Mouse (Mus musculus): Measurements from ENCODE around the gene Rere. TPM values are rescaled to one million over a fixed set of nuclear protein-coding genes. Genes with fewer than 3 reads are reported as not detected.

The Rere gene
- polyA plus RNA-seq, 1 experiment, result 58.8 TPM

DNA sequence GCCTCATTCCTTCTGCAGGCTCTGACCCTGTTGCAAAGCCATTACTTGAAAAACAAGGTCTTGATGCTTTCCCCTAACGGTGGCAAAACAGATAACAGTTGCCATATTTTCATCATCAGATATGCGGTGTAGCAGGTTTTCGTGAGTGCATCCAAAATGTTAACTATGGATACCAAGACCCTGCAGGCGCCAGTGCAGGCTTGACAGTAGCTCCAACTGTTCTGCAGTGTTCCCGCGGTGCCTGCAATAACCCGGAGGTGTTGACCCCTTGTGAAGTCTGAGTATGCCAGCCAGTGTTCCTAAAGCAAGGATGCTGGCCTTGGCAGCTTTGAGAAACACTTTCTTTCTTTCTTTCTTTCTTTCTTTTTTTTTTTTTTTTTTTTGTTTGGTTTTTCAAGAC lies 26.3 kb upstream of the Rere start:
- TF ChIP-seq POLR2A (IDR thresholded peaks at IDR 0.05; ENCODE audit: low read depth, low read length) (no peak), CTCF (conservative IDR thresholded peaks at IDR 0.05; ENCODE audit: insufficient read depth, insufficient read length, low read depth, low read length) (no peak)
- Histone ChIP-seq H3K4me1 (ENCODE audit: control insufficient read depth, insufficient read depth, low read length) (peaks cover 9% of the 10 kb centered on the region), H3K36me3 (ENCODE audit: control insufficient read depth, insufficient read depth, low read length) (no peaks in the 10 kb centered on the region), H3K4me3 (ENCODE audit: insufficient read depth, low read depth, low read length) (no peak overlapping the region), H3K27ac (ENCODE audit: insufficient read depth, low read depth, low read length) (no peak overlapping the region), H3K27me3 (replicated peaks; ENCODE audit: control insufficient read depth, insufficient read depth, low read length) (no peaks in the 10 kb centered on the region)
- DNase-seq, result no peak
- 92% methylated on average over 7 of the region's 7 CpGs for WGBS

DNA sequence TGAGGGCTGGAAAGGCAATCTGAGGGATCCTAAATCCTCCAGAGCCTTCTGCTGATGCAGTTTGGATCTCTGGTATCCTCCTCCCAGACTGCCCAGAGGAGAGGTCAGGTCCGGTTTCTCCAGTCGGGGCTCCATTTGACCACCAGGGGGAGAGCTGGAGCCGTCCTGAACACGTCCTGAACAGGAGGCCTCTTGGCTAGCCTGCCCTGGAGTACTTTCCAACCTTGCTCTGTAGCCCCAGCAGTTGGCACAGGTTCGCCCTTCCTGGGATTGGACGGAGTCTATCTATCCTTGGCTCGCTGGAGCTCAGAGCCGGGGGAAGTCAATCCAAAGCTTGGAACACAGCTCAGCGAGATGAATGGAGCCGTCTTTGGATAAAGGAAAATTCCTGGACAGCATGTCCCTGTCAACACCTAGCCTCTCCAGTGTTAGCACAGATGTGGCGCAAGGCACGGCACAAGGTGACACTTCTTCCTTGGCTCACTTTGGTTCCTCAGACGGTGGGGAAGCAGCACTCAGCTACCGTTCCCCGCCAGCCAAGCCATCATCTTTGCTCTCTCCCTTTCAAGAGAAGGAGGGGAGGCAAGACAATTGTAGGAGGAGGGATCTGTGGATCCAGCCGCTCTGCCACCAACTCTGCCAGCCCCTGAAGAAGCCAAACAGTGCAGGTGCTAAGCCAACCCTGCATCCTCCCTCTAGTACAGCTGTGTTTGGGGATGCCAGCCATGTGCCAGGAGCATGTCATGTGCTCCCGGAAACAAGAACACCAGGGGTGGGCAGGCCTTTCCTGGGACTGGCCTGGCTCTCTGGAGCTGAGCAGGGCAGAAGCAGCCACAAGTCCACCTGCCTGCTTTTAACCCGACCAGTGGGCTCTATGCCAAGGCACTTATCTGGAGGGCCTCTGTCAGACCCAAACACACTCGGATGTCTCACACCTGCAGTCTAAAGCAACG lies 23.9 kb upstream of the Rere start:
- no peaks in the 10 kb centered on the region for H3K36me3 ChIP-seq (ENCODE audit: control insufficient read depth, insufficient read depth, low read length)
- H3K27ac ChIP-seq (ENCODE audit: insufficient read depth, low read depth, low read length), result no peak overlapping the region
- TF ChIP-seq POLR2A (IDR thresholded peaks at IDR 0.05; ENCODE audit: low read depth, low read length) (no peak), CTCF (conservative IDR thresholded peaks at IDR 0.05; ENCODE audit: insufficient read depth, insufficient read length, low read depth, low read length) (peak; percentile 91)
- no peaks in the 10 kb centered on the region for H3K27me3 ChIP-seq (replicated peaks; ENCODE audit: control insufficient read depth, insufficient read depth, low read length)
- H3K4me3 ChIP-seq (ENCODE audit: insufficient read depth, low read depth, low read length), result no peak overlapping the region
- 36% methylated on average over 20 of the region's 20 CpGs for WGBS
- peaks cover 5% of the 10 kb centered on the region for H3K4me1 ChIP-seq (ENCODE audit: control insufficient read depth, insufficient read depth, low read length)
- DNase-seq, result peak; percentile 91

DNA sequence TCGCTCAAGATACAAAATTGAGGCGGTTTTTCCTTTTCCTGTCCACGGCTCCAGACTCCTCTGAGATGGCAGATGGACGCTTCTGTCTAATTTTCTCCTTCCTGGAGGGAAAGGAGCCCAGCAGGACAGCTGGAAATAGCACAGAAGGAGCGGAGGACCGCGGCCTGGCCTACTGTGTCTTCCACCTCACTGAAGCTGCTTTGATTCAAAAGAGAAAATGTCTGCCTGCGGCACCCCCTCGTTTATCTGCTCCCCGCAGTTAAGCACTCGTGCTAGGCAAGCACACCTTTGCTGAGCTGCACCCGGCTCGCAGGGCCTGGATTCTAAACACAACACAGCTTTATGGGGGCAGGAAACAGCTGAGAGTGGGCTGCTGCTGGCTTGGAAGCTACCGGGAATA lies 23.1 kb upstream of the Rere start:
- no peaks in the 10 kb centered on the region for H3K36me3 ChIP-seq (ENCODE audit: control insufficient read depth, insufficient read depth, low read length)
- no peaks in the 10 kb centered on the region for H3K27me3 ChIP-seq (replicated peaks; ENCODE audit: control insufficient read depth, insufficient read depth, low read length)
- H3K4me3 ChIP-seq (ENCODE audit: insufficient read depth, low read depth, low read length), result no peak overlapping the region
- peaks cover 5% of the 10 kb centered on the region for H3K4me1 ChIP-seq (ENCODE audit: control insufficient read depth, insufficient read depth, low read length)
- 63% methylated on average over 14 of the region's 14 CpGs for WGBS
- no peak for TF ChIP-seq POLR2A (IDR thresholded peaks at IDR 0.05; ENCODE audit: low read depth, low read length)
- TF ChIP-seq CTCF (conservative IDR thresholded peaks at IDR 0.05; ENCODE audit: insufficient read depth, insufficient read length, low read depth, low read length), result no peak
- no peak for DNase-seq
- no peak overlapping the region for H3K27ac ChIP-seq (ENCODE audit: insufficient read depth, low read depth, low read length)

DNA sequence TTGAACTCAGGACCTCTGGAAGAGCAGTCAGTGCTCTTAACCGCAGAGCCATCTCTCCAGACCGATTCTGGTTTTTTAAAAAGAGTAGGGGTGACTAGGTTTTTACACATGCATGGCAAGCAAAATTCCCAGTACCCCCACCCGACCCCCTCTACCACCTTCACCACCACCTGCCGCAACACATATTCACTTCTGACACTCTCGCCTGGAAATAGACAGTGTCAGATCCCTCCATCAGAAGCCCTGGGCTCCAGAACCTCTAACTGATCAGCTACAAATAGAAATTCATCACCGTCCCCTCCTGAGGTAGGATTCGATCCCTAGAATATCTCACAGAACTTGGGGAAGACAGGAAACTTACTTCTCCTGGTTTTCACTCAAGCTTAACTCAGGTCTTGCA lies 21.9 kb upstream of the Rere start:
- no peak overlapping the region for H3K4me3 ChIP-seq (ENCODE audit: insufficient read depth, low read depth, low read length)
- TF ChIP-seq POLR2A (IDR thresholded peaks at IDR 0.05; ENCODE audit: low read depth, low read length) (no peak), CTCF (conservative IDR thresholded peaks at IDR 0.05; ENCODE audit: insufficient read depth, insufficient read length, low read depth, low read length) (no peak)
- WGBS, result 95% methylated on average over 7 of the region's 7 CpGs
- no peaks in the 10 kb centered on the region for H3K36me3 ChIP-seq (ENCODE audit: control insufficient read depth, insufficient read depth, low read length)
- no peak for DNase-seq
- peaks cover 5% of the 10 kb centered on the region for H3K4me1 ChIP-seq (ENCODE audit: control insufficient read depth, insufficient read depth, low read length)
- no peak overlapping the region for H3K27ac ChIP-seq (ENCODE audit: insufficient read depth, low read depth, low read length)
- no peaks in the 10 kb centered on the region for H3K27me3 ChIP-seq (replicated peaks; ENCODE audit: control insufficient read depth, insufficient read depth, low read length)

DNA sequence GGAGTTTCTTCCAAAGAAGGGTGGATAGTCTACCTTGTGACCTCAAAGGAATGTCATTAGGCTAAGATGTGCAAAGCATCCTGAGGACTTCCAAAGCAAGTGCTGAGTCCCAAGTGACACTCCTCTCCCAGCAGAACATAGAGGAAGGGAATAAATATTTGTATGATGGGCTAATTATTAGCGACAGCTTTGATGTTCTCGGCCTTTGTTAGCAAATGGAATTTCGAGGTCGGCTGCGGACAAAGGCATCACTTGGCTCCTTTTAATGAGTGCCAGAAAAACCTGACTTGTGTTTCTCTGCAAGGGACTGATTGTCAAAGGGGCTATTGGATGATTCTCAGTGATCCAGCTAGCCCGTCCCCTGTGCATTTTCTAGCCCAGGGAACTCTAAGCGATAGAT lies 21.3 kb upstream of the Rere start:
- WGBS, result 55% methylated on average over 7 of the region's 7 CpGs
- Histone ChIP-seq H3K27me3 (replicated peaks; ENCODE audit: control insufficient read depth, insufficient read depth, low read length) (no peaks in the 10 kb centered on the region), H3K36me3 (ENCODE audit: control insufficient read depth, insufficient read depth, low read length) (no peaks in the 10 kb centered on the region), H3K27ac (ENCODE audit: insufficient read depth, low read depth, low read length) (no peak overlapping the region), H3K4me3 (ENCODE audit: insufficient read depth, low read depth, low read length) (no peak overlapping the region), H3K4me1 (ENCODE audit: control insufficient read depth, insufficient read depth, low read length) (peaks cover 5% of the 10 kb centered on the region)
- no peak for DNase-seq
- TF ChIP-seq CTCF (conservative IDR thresholded peaks at IDR 0.05; ENCODE audit: insufficient read depth, insufficient read length, low read depth, low read length) (no peak), POLR2A (IDR thresholded peaks at IDR 0.05; ENCODE audit: low read depth, low read length) (no peak)

DNA sequence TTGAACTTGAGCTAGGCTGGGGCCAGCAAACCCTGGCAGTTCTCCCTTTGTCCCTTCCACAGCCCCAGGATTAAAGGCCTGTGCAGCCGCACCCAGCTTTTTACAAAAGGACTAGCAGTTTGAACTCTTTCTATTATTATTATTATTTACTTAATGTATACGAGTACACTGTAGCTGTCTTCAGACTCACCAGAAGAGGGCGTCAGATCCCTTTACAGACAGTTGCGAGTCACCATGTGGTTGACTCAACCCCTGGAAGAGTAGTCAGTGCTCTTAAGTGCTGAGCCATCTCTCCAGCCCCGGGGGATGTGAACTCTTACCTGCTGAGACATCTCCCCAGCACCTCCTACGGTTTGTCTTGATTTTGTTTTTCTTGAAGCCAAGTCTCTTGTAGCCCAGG lies 20.7 kb upstream of the Rere start:
- no peak for DNase-seq
- 49% methylated on average over 6 of the region's 6 CpGs for WGBS
- no peak overlapping the region for H3K27ac ChIP-seq (ENCODE audit: insufficient read depth, low read depth, low read length)

DNA sequence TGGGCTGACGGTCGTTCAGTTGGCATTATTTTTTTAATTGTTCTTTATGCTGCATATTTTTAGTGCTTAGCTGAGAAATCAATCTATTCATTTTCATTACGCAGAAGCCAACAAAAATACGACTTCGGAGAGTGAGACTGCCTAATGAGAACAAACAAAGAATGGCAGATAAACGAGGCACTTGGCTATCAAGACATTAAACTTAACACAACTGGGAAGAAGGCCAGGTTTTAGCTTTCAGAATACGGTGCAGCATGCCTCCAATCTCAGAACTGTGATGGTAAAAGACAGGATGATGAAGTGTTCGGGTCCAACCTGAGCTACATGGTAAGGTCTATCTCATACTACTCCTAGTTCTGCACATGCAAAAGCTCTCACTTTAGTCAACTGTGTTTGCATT lies 19.1 kb upstream of the Rere start:
- H3K4me3 ChIP-seq (ENCODE audit: insufficient read depth, low read depth, low read length), result no peak overlapping the region
- 67% methylated on average over 8 of the region's 8 CpGs for WGBS
- DNase-seq, result no peak
- H3K36me3 ChIP-seq (ENCODE audit: control insufficient read depth, insufficient read depth, low read length), result no peaks in the 10 kb centered on the region
- no peaks in the 10 kb centered on the region for H3K27me3 ChIP-seq (replicated peaks; ENCODE audit: control insufficient read depth, insufficient read depth, low read length)
- TF ChIP-seq CTCF (conservative IDR thresholded peaks at IDR 0.05; ENCODE audit: insufficient read depth, insufficient read length, low read depth, low read length), result no peak
- no peak for TF ChIP-seq POLR2A (IDR thresholded peaks at IDR 0.05; ENCODE audit: low read depth, low read length)
- H3K27ac ChIP-seq (ENCODE audit: insufficient read depth, low read depth, low read length), result no peak overlapping the region
- peaks cover 5% of the 10 kb centered on the region for H3K4me1 ChIP-seq (ENCODE audit: control insufficient read depth, insufficient read depth, low read length)

More for the DNA sequence above, 20.7 kb upstream of the Rere start:
- peak; percentile 39; the same call in 1 of the 2 replicates for TF ChIP-seq CTCF (conservative IDR thresholded peaks at IDR 0.05; ENCODE audit: insufficient read depth, insufficient read length, low read depth, low read length)
- TF ChIP-seq POLR2A (IDR thresholded peaks at IDR 0.05; ENCODE audit: low read depth, low read length), result no peak
- Histone ChIP-seq H3K4me1 (ENCODE audit: control insufficient read depth, insufficient read depth, low read length) (peaks cover 5% of the 10 kb centered on the region), H3K4me3 (ENCODE audit: insufficient read depth, low read depth, low read length) (no peak overlapping the region), H3K27me3 (replicated peaks; ENCODE audit: control insufficient read depth, insufficient read depth, low read length) (no peaks in the 10 kb centered on the region), H3K36me3 (ENCODE audit: control insufficient read depth, insufficient read depth, low read length) (no peaks in the 10 kb centered on the region)
